Mouse (Mus musculus) forebrain, embryonic 11.5 days (tissue): ENCODE results near the gene Agap3. TPM values are rescaled to one million over a fixed set of nuclear protein-coding genes. Genes with fewer than 3 reads are reported as not detected.

ENCODE experiments used
- ATAC-seq: fragments of 200-750 bp; cut with Nextera tagmentation; replicated peaks from 2 replicates; pipeline ENCODE4 v1.8.0; 2017; ENCODE audit warnings: moderate TSS enrichment; ENCODE audit not compliant: low FRiP score
- DNase-seq: peaks from one replicate; pipeline ENCODE4 v3.0.0-alpha.2; 2017; ENCODE audit warnings: low spot score
- H3K27ac ChIP-seq: fragments of 300-500 bp; sonication (generic); 2 replicates; pipeline ENCODE4 v1.5.1; 2014; ENCODE audit warnings: low read depth, low read length
- H3K27me3 ChIP-seq: fragments of 300-500 bp; sonication (generic); 2 replicates; pipeline ENCODE4 v1.6.1; 2014; ENCODE audit warnings: mild to moderate bottlenecking, low read length, mixed read lengths; ENCODE audit not compliant: control insufficient read depth, insufficient read depth
- H3K36me3 ChIP-seq: fragments of 300-500 bp; sonication (generic); 2 replicates; pipeline ENCODE4 v1.6.1; 2014; ENCODE audit warnings: mild to moderate bottlenecking, low read length, moderate library complexity, mixed read lengths; ENCODE audit not compliant: control insufficient read depth, insufficient read depth
- H3K4me1 ChIP-seq: fragments of 300-500 bp; sonication (generic); replicated peaks from 2 replicates; pipeline ENCODE4 v1.6.1; 2014; ENCODE audit warnings: low read length, mixed read lengths; ENCODE audit not compliant: control insufficient read depth, insufficient read depth
- H3K4me2 ChIP-seq: fragments of 300-500 bp; sonication (generic); 2 replicates; pipeline ENCODE4 v1.6.1; 2014; ENCODE audit warnings: low read depth, mild to moderate bottlenecking, low read length, moderate library complexity, mixed read lengths; ENCODE audit not compliant: severe bottlenecking
- H3K4me3 ChIP-seq: fragments of 300-500 bp; sonication (generic); 2 replicates; pipeline ENCODE4 v1.5.1; 2014; ENCODE audit warnings: low read depth, low read length
- H3K9ac ChIP-seq: fragments of 300-500 bp; sonication (generic); 2 replicates; pipeline ENCODE4 v1.6.1; 2014; ENCODE audit warnings: low read length
- H3K9me3 ChIP-seq: fragments of 300-500 bp; sonication (generic); 2 replicates; pipeline ENCODE4 v1.6.1; 2016; ENCODE audit warnings: low read length, mixed read lengths; ENCODE audit not compliant: control insufficient read depth
- WGBS: fragments of 180-500 bp; shearing (Covaris S2); extraction: QIAGEN DNeasy Blood & Tissue Kit; methylation state at CpG from one replicate; pipeline ENCODE4 v1.1.7; 2014; 5-methylcytosine and 5-hydroxymethylcytosine counted together
- polyA plus RNA-seq: library from polyadenylated mRNA; unstranded; fragments of >200 nt; fragmentation: Nextera tagmentation; extraction: Ambion mirVana; gene quantifications from 2 replicates; pipeline ENCODE4 v1.2.1, GENCODE M21; 2014

Gene Agap3
- polyA plus RNA-seq, 1 experiment from 2014 or later = 52.7 TPM

DNA sequence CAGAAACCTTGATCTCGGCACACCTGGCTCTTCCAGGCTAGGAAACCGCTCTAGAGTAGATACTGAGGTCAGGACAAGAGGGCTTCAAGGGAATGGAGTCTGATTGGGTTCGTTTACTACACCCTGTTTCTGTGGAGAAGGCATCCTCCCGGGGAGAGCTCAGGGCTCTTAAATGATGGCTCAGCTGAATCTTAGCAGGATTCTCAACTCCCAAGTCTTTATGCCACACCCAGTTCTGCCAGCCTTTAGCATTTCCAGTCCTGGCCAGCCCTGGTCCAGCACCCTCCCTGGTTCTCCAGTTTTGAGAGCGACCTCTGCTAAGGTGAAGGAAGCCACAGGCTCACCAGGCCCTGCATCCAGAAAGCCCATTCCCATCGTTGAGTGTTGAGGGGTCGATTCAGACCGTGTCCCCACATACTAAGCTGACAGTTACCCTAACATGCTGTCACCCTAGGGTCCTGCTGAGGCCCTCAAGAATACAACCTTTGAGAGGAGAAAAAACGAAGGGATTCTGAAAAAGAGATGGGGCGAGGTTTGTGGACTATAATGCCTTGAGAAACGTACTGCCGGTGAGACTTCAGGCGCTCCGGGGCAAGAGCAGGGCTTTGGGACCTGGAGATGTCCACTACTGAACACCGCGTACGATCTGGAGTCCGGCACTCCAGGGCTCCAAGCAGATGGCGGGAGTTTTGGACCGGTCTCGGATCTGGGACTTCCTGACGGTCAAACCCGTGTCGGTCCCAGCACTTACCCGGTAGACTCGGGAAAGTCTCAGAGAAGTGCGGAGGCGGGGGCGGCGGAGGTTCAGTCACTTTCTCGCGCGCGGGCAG, 73.6 kb downstream of the Agap3 start:
- ATAC-seq (no peak), DNase-seq (no peak)
- peak overlapping the region; percentile 83 for H3K4me2 ChIP-seq
- H3K4me3 ChIP-seq = peak overlapping the region; percentile 47
- H3K9ac ChIP-seq = peak overlapping the region; percentile 44; the same call in 1 of the 2 replicates
- H3K36me3 ChIP-seq = no peaks in the 10 kb centered on the region
- no peak overlapping the region for H3K27ac ChIP-seq
- no peaks in the 10 kb centered on the region for H3K9me3 ChIP-seq
- peaks cover 68% of the 10 kb centered on the region for H3K27me3 ChIP-seq
- 3% methylated on average over 34 of the region's 34 CpGs for WGBS
- peaks cover 16% of the 10 kb centered on the region for H3K4me1 ChIP-seq

- peak; percentile 64 for DNase-seq
- no peak overlapping the region for H3K27ac ChIP-seq
- under 1% methylated on average over 77 of the region's 109 CpGs for WGBS
- peak overlapping the region; percentile 83 for H3K4me2 ChIP-seq
- H3K4me3 ChIP-seq = peak overlapping the region; percentile 47
- H3K9ac ChIP-seq = peak overlapping the region; percentile 44
- no peaks in the 10 kb centered on the region for H3K36me3 ChIP-seq
- H3K4me1 ChIP-seq = peaks cover 16% of the 10 kb centered on the region
- H3K27me3 ChIP-seq = peaks cover 68% of the 10 kb centered on the region
- no peaks in the 10 kb centered on the region for H3K9me3 ChIP-seq
- peak; percentile 48; the same call in 1 of the 2 replicates for ATAC-seq
Observed at GRCm38 (mm10) chr5:24526190-24526888, 74.4 kb downstream of the Agap3 start.

DNA sequence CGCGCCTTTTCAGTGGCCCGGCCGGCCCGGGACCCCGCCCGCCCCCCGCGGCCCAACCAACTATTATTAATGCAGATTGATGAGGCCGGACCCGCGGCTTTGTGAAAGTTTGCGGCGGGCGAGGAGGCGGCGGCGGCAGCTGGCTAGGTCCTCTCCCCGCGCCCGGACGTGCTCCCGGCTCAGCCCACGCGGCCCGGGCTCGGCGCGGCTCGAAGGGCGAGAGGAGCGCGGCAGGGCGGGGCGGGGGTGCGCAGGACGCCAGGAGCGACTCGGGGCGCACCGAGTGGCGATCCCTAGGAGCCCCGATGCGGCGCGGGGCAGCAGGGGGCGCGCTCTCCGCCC, 74.9 kb downstream of the Agap3 start, which contains the start of gene Gbx1:
TSS of gene Gbx1 (minus strand) at position 314 of the 342 bp plus-strand sequence.
- H3K4me1 ChIP-seq = peaks cover 16% of the 10 kb centered on the region
- WGBS = under 1% methylated on average over 32 of the region's 49 CpGs
- peaks cover 68% of the 10 kb centered on the region for H3K27me3 ChIP-seq
- peak within 1 kb of the TSS; percentile 47 for H3K4me3 ChIP-seq
- peak within 1 kb of the TSS; percentile 83 for H3K4me2 ChIP-seq
- H3K9ac ChIP-seq = peak within 1 kb of the TSS; percentile 44
- peak; percentile 45 for ATAC-seq
- no peaks in the 10 kb centered on the region for H3K36me3 ChIP-seq
- H3K9me3 ChIP-seq = no peaks in the 10 kb centered on the region
- peak; percentile 75 for DNase-seq
- H3K27ac ChIP-seq = no peak within 1 kb of the TSS

DNA sequence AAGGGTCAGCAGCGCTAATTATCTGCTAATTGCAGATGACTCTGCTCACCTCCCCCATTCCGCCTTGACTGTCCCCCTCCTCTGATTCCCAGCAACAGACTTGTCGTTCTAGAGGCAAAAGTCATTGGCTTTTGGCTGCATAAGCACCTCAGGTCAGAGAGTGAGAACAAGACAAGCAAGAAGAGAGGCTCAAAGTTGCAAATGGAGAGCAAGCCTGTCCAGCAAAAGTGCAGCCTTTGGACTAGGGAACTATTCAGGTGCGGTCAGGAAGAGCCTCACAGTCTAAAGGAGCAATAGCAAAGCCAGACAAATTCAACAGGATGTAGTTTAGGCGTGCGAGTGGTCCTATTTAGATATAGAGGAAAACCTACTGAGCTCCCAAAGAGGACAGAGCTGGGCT, 75.8 kb downstream of the Agap3 start:
- H3K4me3 ChIP-seq = no peak overlapping the region

GRCm38 (mm10) chr5:24530042-24530689, 78.2 kb downstream of the Agap3 start:
- peak; percentile 94 for DNase-seq
- H3K27me3 ChIP-seq = peaks cover 41% of the 10 kb centered on the region
- WGBS = 20% methylated on average over 24 of the region's 24 CpGs

More for the DNA sequence above, 75.8 kb downstream of the Agap3 start:
- H3K27me3 ChIP-seq = peaks cover 61% of the 10 kb centered on the region
- H3K27ac ChIP-seq = no peak overlapping the region
- no peaks in the 10 kb centered on the region for H3K9me3 ChIP-seq
- WGBS = 11% methylated on average over 6 of the region's 6 CpGs
- no peak overlapping the region for H3K9ac ChIP-seq
- peaks cover 16% of the 10 kb centered on the region for H3K4me1 ChIP-seq
- H3K4me2 ChIP-seq = no peak overlapping the region
- no peaks in the 10 kb centered on the region for H3K36me3 ChIP-seq
- ATAC-seq (no peak), DNase-seq (no peak)

GRCm38 (mm10) chr5:24533391-24533790, 81.4 kb downstream of the Agap3 start:
- no peak overlapping the region for H3K9ac ChIP-seq
- no peaks in the 10 kb centered on the region for H3K9me3 ChIP-seq
- no peaks in the 10 kb centered on the region for H3K4me1 ChIP-seq
- DNase-seq (no peak), ATAC-seq (no peak)
- H3K27ac ChIP-seq = no peak overlapping the region
- no peaks in the 10 kb centered on the region for H3K36me3 ChIP-seq
- H3K4me3 ChIP-seq = no peak overlapping the region
- H3K4me2 ChIP-seq = no peak overlapping the region
- H3K27me3 ChIP-seq = peaks cover 10% of the 10 kb centered on the region
- WGBS = 58% methylated on average over 11 of the region's 11 CpGs

More at GRCm38 (mm10) chr5:24530042-24530689, 78.2 kb downstream of the Agap3 start:
- no peaks in the 10 kb centered on the region for H3K9me3 ChIP-seq
- H3K36me3 ChIP-seq = no peaks in the 10 kb centered on the region
- H3K4me1 ChIP-seq = peaks cover 14% of the 10 kb centered on the region
- ATAC-seq = peak; percentile 54
- no peak overlapping the region for H3K27ac ChIP-seq
- H3K9ac ChIP-seq = no peak overlapping the region
- H3K4me3 ChIP-seq = no peak overlapping the region
- no peak overlapping the region for H3K4me2 ChIP-seq

DNA sequence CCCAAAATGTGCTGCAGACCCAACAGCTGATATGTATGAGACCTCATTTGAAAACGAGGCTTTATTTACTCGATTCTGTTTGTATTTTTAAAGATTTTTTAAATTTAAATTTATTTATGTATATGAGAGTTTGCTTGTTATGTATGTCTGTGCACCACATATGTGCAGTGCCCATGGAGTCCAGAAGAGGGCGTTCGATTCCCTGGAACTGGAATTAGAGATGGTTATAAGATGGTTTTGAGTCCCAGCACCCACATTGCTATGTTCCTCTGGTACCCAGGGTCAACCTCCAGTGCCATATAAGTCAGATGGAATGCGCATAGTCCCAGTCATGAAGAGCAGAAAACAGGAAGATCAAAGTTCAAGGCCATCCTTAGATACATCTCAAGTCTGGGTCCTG, 82.3 kb downstream of the Agap3 start:
- ATAC-seq (no peak), DNase-seq (no peak)
- Histone ChIP-seq H3K4me3 (no peak overlapping the region), H3K27me3 (peaks cover 2% of the 10 kb centered on the region; the same call in 1 of the 2 replicates), H3K9me3 (no peaks in the 10 kb centered on the region), H3K4me2 (no peak overlapping the region), H3K9ac (no peak overlapping the region), H3K4me1 (no peaks in the 10 kb centered on the region), H3K27ac (no peak overlapping the region), H3K36me3 (no peaks in the 10 kb centered on the region)
- WGBS = 57% methylated on average over 5 of the region's 5 CpGs

DNA sequence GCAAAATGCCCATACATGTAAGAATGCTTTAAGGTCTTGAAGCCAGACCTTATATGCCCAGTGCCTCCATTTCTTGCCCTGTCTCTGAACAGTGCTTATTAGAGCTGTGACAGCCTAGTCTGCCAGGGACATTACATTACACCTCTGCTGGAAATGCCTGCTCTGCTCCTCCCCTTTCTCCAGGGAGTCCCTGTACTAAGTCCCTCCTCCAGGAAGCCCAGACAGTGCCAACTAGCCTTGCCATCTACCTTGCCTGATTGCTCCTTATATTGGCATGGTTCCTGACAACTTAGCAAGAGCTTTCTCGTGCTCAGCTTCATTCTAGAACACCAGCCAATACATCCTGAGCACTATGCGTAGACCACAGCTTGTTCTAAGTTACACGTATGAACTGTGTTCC, 83.8 kb downstream of the Agap3 start:
- WGBS = 88% methylated on average over 3 of the region's 3 CpGs
- Histone ChIP-seq H3K9me3 (no peaks in the 10 kb centered on the region), H3K4me3 (no peak overlapping the region), H3K4me1 (no peaks in the 10 kb centered on the region), H3K9ac (no peak overlapping the region), H3K27me3 (no peaks in the 10 kb centered on the region; the same call in 1 of the 2 replicates), H3K36me3 (no peaks in the 10 kb centered on the region), H3K27ac (no peak overlapping the region), H3K4me2 (no peak overlapping the region)
- no peak for DNase-seq
- ATAC-seq = no peak
